Mouse (Mus musculus) liver, adult 2 months (tissue): ENCODE results near the gene Lrg1.

Experiments
- CTCF ChIP-seq: fragments of 200-500 bp; IDR thresholded peaks from 2 replicates; pipeline ENCODE4 v1.5.1; 2011; ENCODE audit warnings: low read depth, low read length, control low read depth
- POLR2A ChIP-seq: fragments of 200-500 bp; IDR thresholded peaks from 2 replicates; pipeline ENCODE4 v1.6.1; 2011; ENCODE audit warnings: low read length, control low read depth; ENCODE audit not compliant: insufficient read depth; ENCODE audit errors: extremely low read depth

GRCm38 (mm10) chr17:56098180-56098579 lies 23.6 kb downstream of the Lrg1 start:
- TF ChIP-seq POLR2A (no peak), CTCF (no peak)
